Mouse (Mus musculus) heart, embryonic 15.5 days (tissue): Measurements from ENCODE around the gene Dhx57. TPM values are rescaled to one million over a fixed set of nuclear protein-coding genes. Genes with fewer than 3 reads are reported as not detected.
"Not testable (repeated sequence)": the region's sequence is repeated elsewhere in the genome, so short reads cannot be mapped to it uniquely, and the experiment has no call there.

ENCODE experiments used
- ATAC-seq: fragments of 200-750 bp; cut with Nextera tagmentation; replicated peaks from 2 replicates; pipeline ENCODE4 v1.8.0; 2017; ENCODE audit warnings: low read depth, moderate TSS enrichment; ENCODE audit not compliant: insufficient number of reproducible peaks, insufficient read depth, low FRiP score
- H3K27ac ChIP-seq: fragments of 300-500 bp; sonication (generic); 2 replicates; pipeline ENCODE4 v1.5.1; 2015; ENCODE audit warnings: mild to moderate bottlenecking, inconsistent platforms
- H3K27me3 ChIP-seq: fragments of 300-500 bp; sonication (generic); 2 replicates; pipeline ENCODE4 v1.6.1; 2015; ENCODE audit warnings: inconsistent platforms
- H3K36me3 ChIP-seq: fragments of 300-500 bp; sonication (generic); 2 replicates; pipeline ENCODE4 v1.6.1; 2015; ENCODE audit warnings: mild to moderate bottlenecking, inconsistent platforms
- H3K4me1 ChIP-seq: fragments of 300-500 bp; sonication (generic); replicated peaks from 2 replicates; pipeline ENCODE4 v1.6.1; 2015; ENCODE audit warnings: inconsistent platforms
- H3K4me2 ChIP-seq: fragments of 300-500 bp; sonication (generic); 2 replicates; pipeline ENCODE4 v1.6.1; 2015; ENCODE audit warnings: inconsistent platforms, mild to moderate bottlenecking, moderate library complexity
- H3K4me3 ChIP-seq: fragments of 300-500 bp; sonication (generic); 2 replicates; pipeline ENCODE4 v1.5.1; 2015; ENCODE audit warnings: mild to moderate bottlenecking, inconsistent platforms
- H3K9ac ChIP-seq: fragments of 300-500 bp; sonication (generic); 2 replicates; pipeline ENCODE4 v1.6.1; 2015; ENCODE audit warnings: mild to moderate bottlenecking, inconsistent platforms
- H3K9me3 ChIP-seq: fragments of 300-500 bp; sonication (generic); replicated peaks from 2 replicates; pipeline ENCODE4 v1.6.1; 2016; ENCODE audit warnings: inconsistent platforms
- WGBS: fragments of 180-500 bp; shearing (Covaris S2); methylation state at CpG from one replicate; pipeline ENCODE4 v1.1.7; 2015; ENCODE audit warnings: mixed read lengths; 5-methylcytosine and 5-hydroxymethylcytosine counted together
- polyA plus RNA-seq: library from polyadenylated mRNA; unstranded; fragments of >200 nt; fragmentation: Nextera tagmentation; extraction: Ambion mirVana; gene quantifications from 2 replicates; pipeline ENCODE4 v1.2.1, GENCODE M21; 2015

Dhx57 gene
- polyA plus RNA-seq, 1 experiment from 2014 or later = 7.4 TPM

GRCm38 (mm10) chr17:80254421-80254820 is 35.9 kb downstream of the Dhx57 start:
- peak overlapping the region; percentile 82 for H3K27ac ChIP-seq
- no peak overlapping the region for H3K9ac ChIP-seq
- no peaks in the 10 kb centered on the region for H3K27me3 ChIP-seq
- ATAC-seq = no peak
- H3K4me3 ChIP-seq = no peak overlapping the region
- peaks cover 19% of the 10 kb centered on the region for H3K4me1 ChIP-seq
- peaks cover 72% of the 10 kb centered on the region for H3K36me3 ChIP-seq
- no peak overlapping the region for H3K4me2 ChIP-seq
- 95% methylated on average over 5 of the region's 5 CpGs for WGBS
- H3K9me3 ChIP-seq = no peaks in the 10 kb centered on the region

GRCm38 (mm10) chr17:80252757-80253525 is 37.3 kb downstream of the Dhx57 start:
- Histone ChIP-seq H3K4me1 (peaks cover 19% of the 10 kb centered on the region), H3K9ac (no peak overlapping the region), H3K9me3 (no peaks in the 10 kb centered on the region), H3K4me2 (no peak overlapping the region), H3K4me3 (no peak overlapping the region), H3K36me3 (peaks cover 70% of the 10 kb centered on the region), H3K27ac (peak overlapping the region; percentile 77), H3K27me3 (no peaks in the 10 kb centered on the region)
- peak; percentile 54; the same call in 1 of the 2 replicates for ATAC-seq
- 65% methylated on average over 13 of the region's 13 CpGs for WGBS

GRCm38 (mm10) chr17:80243116-80243515 is 47.2 kb downstream of the Dhx57 start:
- peaks cover 83% of the 10 kb centered on the region for H3K36me3 ChIP-seq
- no peak overlapping the region for H3K4me2 ChIP-seq
- no peak overlapping the region for H3K9ac ChIP-seq
- 68% methylated on average over 13 of the region's 13 CpGs for WGBS
- no peak overlapping the region for H3K4me3 ChIP-seq
- H3K9me3 ChIP-seq = no peaks in the 10 kb centered on the region
- no peak overlapping the region for H3K27ac ChIP-seq
- ATAC-seq = no peak
- H3K4me1 ChIP-seq = no peaks in the 10 kb centered on the region
- no peaks in the 10 kb centered on the region for H3K27me3 ChIP-seq

GRCm38 (mm10) chr17:80241594-80241993 is 48.7 kb downstream of the Dhx57 start:
- H3K4me2 ChIP-seq = no peak overlapping the region
- peaks cover 74% of the 10 kb centered on the region for H3K36me3 ChIP-seq
- H3K4me3 ChIP-seq = no peak overlapping the region
- no peaks in the 10 kb centered on the region for H3K9me3 ChIP-seq
- no peak for ATAC-seq
- no peak overlapping the region for H3K27ac ChIP-seq
- no peaks in the 10 kb centered on the region for H3K4me1 ChIP-seq
- 89% methylated on average over 9 of the region's 9 CpGs for WGBS
- no peak overlapping the region for H3K9ac ChIP-seq
- H3K27me3 ChIP-seq = no peaks in the 10 kb centered on the region

GRCm38 (mm10) chr17:80237475-80237874 is 52.8 kb downstream of the Dhx57 start:
- no peaks in the 10 kb centered on the region for H3K9me3 ChIP-seq
- H3K27ac ChIP-seq = no peak overlapping the region
- no peaks in the 10 kb centered on the region for H3K27me3 ChIP-seq
- no peak overlapping the region for H3K9ac ChIP-seq
- H3K4me2 ChIP-seq = no peak overlapping the region
- 88% methylated on average over 5 of the region's 5 CpGs for WGBS
- H3K4me1 ChIP-seq = no peaks in the 10 kb centered on the region
- no peak for ATAC-seq
- H3K4me3 ChIP-seq = no peak overlapping the region
- H3K36me3 ChIP-seq = peaks cover 36% of the 10 kb centered on the region

- Histone ChIP-seq H3K36me3 (peaks cover 29% of the 10 kb centered on the region), H3K27me3 (no peaks in the 10 kb centered on the region), H3K9me3 (no peaks in the 10 kb centered on the region), H3K4me2 (no peak overlapping the region), H3K27ac (no peak overlapping the region), H3K9ac (no peak overlapping the region), H3K4me3 (no peak overlapping the region), H3K4me1 (no peaks in the 10 kb centered on the region)
- ATAC-seq = no peak
- WGBS = 89% methylated on average over 3 of the region's 3 CpGs
Measured at GRCm38 (mm10) chr17:80236805-80237204, 53.5 kb downstream of the Dhx57 start.

- peaks cover 20% of the 10 kb centered on the region for H3K36me3 ChIP-seq
- ATAC-seq = no peak
- WGBS = 76% methylated on average over 3 of the region's 3 CpGs
Measured at GRCm38 (mm10) chr17:80235477-80235876, 54.8 kb downstream of the Dhx57 start.

GRCm38 (mm10) chr17:80234376-80234775 is 55.9 kb downstream of the Dhx57 start:
- ATAC-seq = no peak
- Histone ChIP-seq H3K27me3 (no peaks in the 10 kb centered on the region), H3K36me3 (peaks cover 12% of the 10 kb centered on the region), H3K9me3 (no peaks in the 10 kb centered on the region), H3K4me2 (no peak overlapping the region), H3K27ac (no peak overlapping the region), H3K4me3 (no peak overlapping the region), H3K4me1 (peaks cover 1% of the 10 kb centered on the region; the same call in 1 of the 2 replicates), H3K9ac (no peak overlapping the region)
- 83% methylated on average over 7 of the region's 7 CpGs for WGBS

More at GRCm38 (mm10) chr17:80235477-80235876, 54.8 kb downstream of the Dhx57 start:
- Histone ChIP-seq H3K4me2 (no peak overlapping the region), H3K27me3 (no peaks in the 10 kb centered on the region), H3K4me1 (no peaks in the 10 kb centered on the region), H3K9ac (no peak overlapping the region), H3K27ac (no peak overlapping the region), H3K9me3 (no peaks in the 10 kb centered on the region), H3K4me3 (no peak overlapping the region)

- peaks cover 4% of the 10 kb centered on the region; the same call in 1 of the 2 replicates for H3K4me1 ChIP-seq
- WGBS = 87% methylated on average over 5 of the region's 5 CpGs
Measured at GRCm38 (mm10) chr17:80233844-80234243, 56.4 kb downstream of the Dhx57 start.

GRCm38 (mm10) chr17:80229396-80229795 is 60.9 kb downstream of the Dhx57 start:
- H3K36me3 ChIP-seq = 0 out of 2 replicates have a peak, but pooled peaks cover 3% of the 10 kb centered on the region
- no peak overlapping the region for H3K4me2 ChIP-seq
- H3K4me3 ChIP-seq = no peak overlapping the region
- ATAC-seq = no peak
- no peaks in the 10 kb centered on the region for H3K9me3 ChIP-seq
- no peaks in the 10 kb centered on the region for H3K27me3 ChIP-seq
- no peak overlapping the region for H3K27ac ChIP-seq
- H3K9ac ChIP-seq = no peak overlapping the region
- peaks cover 9% of the 10 kb centered on the region for H3K4me1 ChIP-seq
- 62% methylated on average over 2 of the region's 2 CpGs for WGBS

More at GRCm38 (mm10) chr17:80233844-80234243, 56.4 kb downstream of the Dhx57 start:
- H3K4me2 ChIP-seq = no peak overlapping the region
- no peak for ATAC-seq
- peaks cover 8% of the 10 kb centered on the region for H3K36me3 ChIP-seq
- H3K4me3 ChIP-seq = no peak overlapping the region
- no peak overlapping the region for H3K9ac ChIP-seq
- H3K9me3 ChIP-seq = no peaks in the 10 kb centered on the region
- no peaks in the 10 kb centered on the region for H3K27me3 ChIP-seq
- H3K27ac ChIP-seq = no peak overlapping the region

GRCm38 (mm10) chr17:80225142-80225541 is 65.1 kb downstream of the Dhx57 start:
- peak overlapping the region; percentile 91; the same call in 1 of the 2 replicates for H3K27ac ChIP-seq
- H3K4me1 ChIP-seq, H3K27me3 ChIP-seq, H3K9me3 ChIP-seq, H3K36me3 ChIP-seq, ATAC-seq: not testable (repeated sequence)
- peak overlapping the region; percentile 71 for H3K4me3 ChIP-seq
- H3K9ac ChIP-seq = peak overlapping the region; percentile 70
- 51% methylated on average over 5 of the region's 5 CpGs for WGBS
- peak overlapping the region; percentile 80 for H3K4me2 ChIP-seq
